Comparison of ENCODE assay signal across 8 mouse cellular contexts in genomic region chr2:131054646-131055264, GRCm38 (mm10). TPM values are rescaled to one million over a fixed set of nuclear protein-coding genes. Genes with fewer than 3 reads are reported as not detected.
DNase-seq lines count a peak whose midpoint lies in the region; ATAC-seq and TF ChIP-seq lines count a peak whose summit lies in the region.

No protein-coding gene starts in this region.

- dilution Hi-C loops in CH12.LX (cut with MboI; ENCODE audit: extremely low pct_ligation_motif_present, extremely low pct_unique_long_range_greater_than_20kb, low sequenced_read_pairs): no loop called here

- no peaks in the 10 kb centered on the region for H3K79me2 ChIP-seq in CH12.LX (replicated peaks; ENCODE audit: control insufficient read depth, extremely low read depth, insufficient read depth, poor library complexity, severe bottlenecking)

- no peaks in the 10 kb centered on the region for H3K9me3 ChIP-seq in CH12.LX (replicated peaks; ENCODE audit: low read length)
- H3K9me3 ChIP-seq in forebrain, embryonic 15.5 days: no peaks in the 10 kb centered on the region
- H3K9me3 ChIP-seq in liver, embryonic 12.5 days (replicated peaks): no peaks in the 10 kb centered on the region

- no peak overlapping the region for H3K9ac ChIP-seq in CH12.LX (ENCODE audit: insufficient read depth, low read depth)
- H3K9ac ChIP-seq in forebrain, embryonic 15.5 days (replicated peaks): no peak overlapping the region
- no peak overlapping the region for H3K9ac ChIP-seq in liver, embryonic 12.5 days

- peak overlapping the region in 1 of 3 experiments; percentile 30 for H3K4me3 ChIP-seq in CH12.LX (replicated peaks in 1 of 3; ENCODE audit: low read depth in 2 of 3, low read length in 2 of 3, poor library complexity in 1 of 3)
- peak overlapping the region; percentile 30 for H3K4me3 ChIP-seq in forebrain, embryonic 15.5 days
- H3K4me3 ChIP-seq in liver, embryonic 12.5 days: peak overlapping the region; percentile 33

- H3K27ac ChIP-seq in CH12.LX (ENCODE audit: insufficient read depth, low read depth): no peak overlapping the region
- no peak overlapping the region for H3K27ac ChIP-seq in forebrain, embryonic 15.5 days (replicated peaks)
- no peak overlapping the region for H3K27ac ChIP-seq in liver, embryonic 12.5 days

- WGBS in forebrain, embryonic 15.5 days: 3% methylated on average over 21 of the region's 21 CpGs
- 3% methylated on average over 21 of the region's 21 CpGs for WGBS in liver, embryonic 12.5 days (ENCODE audit: insufficient replicate concordance)

- no peak for TF ChIP-seq POLR2A in CH12.LX (IDR thresholded peaks at IDR 0.05; ENCODE audit: low read depth, low read length)

- TF ChIP-seq RAD21 in CH12.LX (IDR thresholded peaks at IDR 0.05; ENCODE audit: low read depth, low read length): no peak

- H3K4me2 ChIP-seq in CH12.LX (ENCODE audit: insufficient read depth, low read depth, poor library complexity, severe bottlenecking): peak overlapping the region; percentile 90
- peak overlapping the region; percentile 48 for H3K4me2 ChIP-seq in forebrain, embryonic 15.5 days (replicated peaks)
- peak overlapping the region; percentile 45 for H3K4me2 ChIP-seq in liver, embryonic 12.5 days

- in situ Hi-C loops in CH12.LX (cut with MboI; ENCODE audit: low pct_ligation_motif_present, low pct_unique_long_range_greater_than_20kb, low sequenced_read_pairs): no loop called here

- H3K27me3 ChIP-seq in CH12.LX (replicated peaks): peaks cover 46% of the 10 kb centered on the region
- H3K27me3 ChIP-seq in forebrain, embryonic 15.5 days: peaks cover 44% of the 10 kb centered on the region
- peaks cover 96% of the 10 kb centered on the region for H3K27me3 ChIP-seq in liver, embryonic 12.5 days (replicated peaks)

- no peaks in the 10 kb centered on the region for H3K36me3 ChIP-seq in CH12.LX (replicated peaks in 1 of 2; ENCODE audit: control insufficient read depth in 1 of 2, insufficient read depth in 1 of 2, low read length in 1 of 2)
- no peaks in the 10 kb centered on the region for H3K36me3 ChIP-seq in forebrain, embryonic 15.5 days
- no peaks in the 10 kb centered on the region for H3K36me3 ChIP-seq in liver, embryonic 12.5 days

- no peak for TF ChIP-seq EP300 in CH12.LX (IDR thresholded peaks at IDR 0.05; ENCODE audit: low read length)

- 0 out of 2 replicates have a peak, but pooled peaks have one; percentile 23 for ATAC-seq in forebrain, embryonic 15.5 days (replicated peaks)
- no peak for ATAC-seq in liver, embryonic 12.5 days

- TF ChIP-seq CTCF in CH12.LX (conservative IDR thresholded peaks at IDR 0.05 in 1 of 2, IDR thresholded peaks at IDR 0.05 in 1 of 2; ENCODE audit: low read depth in 2 of 2, low read length in 2 of 2): no peak

- DNase-seq in embryo, embryonic 9.5 days (ENCODE audit: extremely low spot score): peak; percentile 33
- DNase-seq in embryo, embryonic 10 days (ENCODE audit: low spot score): no peak
- DNase-seq in CH12.LX (ENCODE audit: extremely low read depth): no peak
- no peak for DNase-seq in urinary bladder, postnatal 14 days (ENCODE audit: low spot score)
- DNase-seq in frontal cortex, postnatal 36 days (ENCODE audit: low spot score in 2 of 2): no peak
- DNase-seq in cerebellum, postnatal 10 days: no peak

- peaks cover 18 to 35% of the 10 kb centered on the region in 2 experiments for H3K4me1 ChIP-seq in CH12.LX (ENCODE audit: control insufficient read depth in 1 of 2, insufficient read depth in 2 of 2)
- H3K4me1 ChIP-seq in forebrain, embryonic 15.5 days: peaks cover 15% of the 10 kb centered on the region
- peaks cover 52% of the 10 kb centered on the region for H3K4me1 ChIP-seq in liver, embryonic 12.5 days

TF ChIP-seq in CH12.LX, 34 proteins besides CTCF, POLR2A, EP300 and RAD21:
- TF ChIP-seq RCOR1 (conservative IDR thresholded peaks at IDR 0.05; ENCODE audit: low read depth, low read length): no peak
- no peak for TF ChIP-seq MYC (IDR thresholded peaks at IDR 0.05; ENCODE audit: low read depth, low read length)
- TF ChIP-seq NRF1 (IDR thresholded peaks at IDR 0.05; ENCODE audit: low read depth, low read length): no peak
- TF ChIP-seq JUND (conservative IDR thresholded peaks at IDR 0.05; ENCODE audit: low read depth, low read length): no peak
- TF ChIP-seq SIN3A (IDR thresholded peaks at IDR 0.05; ENCODE audit: low read length): no peak
- TF ChIP-seq POLR2AphosphoS2 (IDR thresholded peaks at IDR 0.05; ENCODE audit: low read depth, low read length): no peak
- TF ChIP-seq TBP (conservative IDR thresholded peaks at IDR 0.05; ENCODE audit: low read depth, low read length): no peak
- no peak for TF ChIP-seq NELFE (IDR thresholded peaks at IDR 0.05; ENCODE audit: low read depth, low read length)
- no peak for TF ChIP-seq PAX5 (IDR thresholded peaks at IDR 0.05; ENCODE audit: low read length)
- TF ChIP-seq MAFK (IDR thresholded peaks at IDR 0.05; ENCODE audit: insufficient replicate concordance, low read length): no peak
- no peak for TF ChIP-seq USF1 (IDR thresholded peaks at IDR 0.05; ENCODE audit: low read depth, low read length)
- no peak for TF ChIP-seq ETS1 (conservative IDR thresholded peaks at IDR 0.05; ENCODE audit: low read depth, low read length)
- no peak for TF ChIP-seq JUN (IDR thresholded peaks at IDR 0.05; ENCODE audit: insufficient read depth, low read depth, low read length)
- TF ChIP-seq MXI1 (IDR thresholded peaks at IDR 0.05; ENCODE audit: low read depth, low read length): no peak
- TF ChIP-seq E2F4 (IDR thresholded peaks at IDR 0.05; ENCODE audit: insufficient replicate concordance, low read depth, low read length): no peak
- TF ChIP-seq ZKSCAN1 (IDR thresholded peaks at IDR 0.05; ENCODE audit: borderline replicate concordance, low read depth, low read length): no peak
- TF ChIP-seq CHD2 (IDR thresholded peaks at IDR 0.05; ENCODE audit: low read length): no peak
- no peak for TF ChIP-seq TCF12 (IDR thresholded peaks at IDR 0.05; ENCODE audit: low read depth, low read length)
- TF ChIP-seq KAT2A (IDR thresholded peaks at IDR 0.05; ENCODE audit: insufficient replicate concordance, low read length): no peak

RNA-seq across cellular contexts. Expression of gene Adam33, which starts 8.9 kb away (rescaled TPM):
- total RNA-seq in CH12.LX (2012; rRNA removed) (0.17 TPM in 2 replicates), CH12.LX (2014; rRNA removed) (not detected in 2 replicates)
- 0.21 and 0.44 TPM in 2 replicates for polyA plus RNA-seq in CH12.LX (2012; ENCODE audit: insufficient read length, low read depth)
- 0.60 and 0.70 TPM in 2 replicates for polyA plus RNA-seq in forebrain, embryonic 15.5 days (2015; fragmentation: Nextera tagmentation; extraction: Ambion mirVana)
- polyA plus RNA-seq in liver, embryonic 12.5 days (2016; fragmentation: Nextera tagmentation; extraction: Ambion mirVana): 0.62 and 0.90 TPM in 2 replicates

RNA-seq across cellular contexts. Expression of gene Gfra4, which starts 11.9 kb away (rescaled TPM):
- not detected in 2 replicates for total RNA-seq in CH12.LX (2012; rRNA removed)
- total RNA-seq in CH12.LX (2014; rRNA removed): not detected in 2 replicates
- not detected in 2 replicates for polyA plus RNA-seq in CH12.LX (2012; ENCODE audit: insufficient read length, low read depth)
- polyA plus RNA-seq in forebrain, embryonic 15.5 days (2015; fragmentation: Nextera tagmentation; extraction: Ambion mirVana): 30.0 and 30.9 TPM in 2 replicates
- polyA plus RNA-seq in liver, embryonic 12.5 days (2016; fragmentation: Nextera tagmentation; extraction: Ambion mirVana): 0.86 and 1.6 TPM in 2 replicates

RNA-seq across cellular contexts. Expression of gene Siglec1, which starts 31.8 kb away (rescaled TPM):
- total RNA-seq in CH12.LX (2012; rRNA removed) (0.04 TPM in 1 of 2 replicates, not detected in the other), CH12.LX (2014; rRNA removed) (not detected in 2 replicates)
- polyA plus RNA-seq in CH12.LX (2012; ENCODE audit: insufficient read length, low read depth): 0.05 TPM in 1 of 2 replicates, not detected in the other
- 0.19 and 0.24 TPM in 2 replicates for polyA plus RNA-seq in forebrain, embryonic 15.5 days (2015; fragmentation: Nextera tagmentation; extraction: Ambion mirVana)
- polyA plus RNA-seq in liver, embryonic 12.5 days (2016; fragmentation: Nextera tagmentation; extraction: Ambion mirVana): 0.36 and 0.42 TPM in 2 replicates

Comparison
In these comparisons a context has a peak if more than half of its experiments do, and no peak if none do; other contexts are left out.
1. RNA of gene Gfra4, which starts 11.9 kb away (polyA plus RNA-seq): 30.0 to 30.9 TPM in forebrain, embryonic 15.5 days; 0.86 to 1.6 TPM in liver, embryonic 12.5 days and not detected in CH12.LX; every median in the first group is over 10 times any median in the second.
2. Peak in every context shown above with its lines, with median percentiles within 50 percentile points of each other: H3K4me2 ChIP-seq.